Mouse (Mus musculus) heart, adult 2 months (tissue): ENCODE results near the gene Bcas3.

Source experiments
- CTCF ChIP-seq: fragments of 200-600 bp; IDR thresholded peaks from 2 replicates; pipeline ENCODE4 v1.8.1; 2022; ENCODE audit warnings: antibody characterized with exemption, mild to moderate bottlenecking, moderate library complexity
- POLR2A ChIP-seq: fragments of 200-500 bp; IDR thresholded peaks from 2 replicates; pipeline ENCODE4 v1.6.1; 2011; ENCODE audit warnings: mild to moderate bottlenecking, low read depth, low read length, control low read depth; ENCODE audit not compliant: insufficient read depth

- no peak for TF ChIP-seq CTCF
- TF ChIP-seq POLR2A = no peak
Measured at GRCm38 (mm10) chr11:85406531-85406930, 53.6 kb downstream of the Bcas3 start.
